Mouse (Mus musculus): ENCODE results near the gene Ak1.

Ak1 gene

GRCm38 (mm10) chr2:32621517-32621859 is at the start of gene Ak1:
TSS of gene Ak1 (plus strand) at chr2:32621758.
- no peak for DNase-seq (ENCODE audit: inconsistent age in 2 of 2, low spot score in 1 of 2)

- DNase-seq (ENCODE audit: inconsistent age in 2 of 2, low spot score in 1 of 2) = no peak
Measured at GRCm38 (mm10) chr2:32572196-32572595, 49.4 kb upstream of the Ak1 start.

- DNase-seq (ENCODE audit: inconsistent age in 2 of 2, low spot score in 1 of 2) = no peak
Measured at GRCm38 (mm10) chr2:32574497-32574896, 47.1 kb upstream of the Ak1 start, which contains the start of gene Pip5kl1. TSS of gene Pip5kl1 (plus strand) at chr2:32574797.

- DNase-seq (ENCODE audit: inconsistent age in 2 of 2, low spot score in 1 of 2) = peak; percentile 39 to 79
Measured at GRCm38 (mm10) chr2:32574901-32575585, 46.5 kb upstream of the Ak1 start.

- DNase-seq (ENCODE audit: inconsistent age in 2 of 2, low spot score in 1 of 2) = no peak
Measured at GRCm38 (mm10) chr2:32575586-32576160, 45.9 kb upstream of the Ak1 start, which contains the start of gene 9430097D07Rik. TSS of gene 9430097D07Rik (minus strand) at chr2:32575684.

- no peak for DNase-seq (ENCODE audit: inconsistent age in 2 of 2, low spot score in 1 of 2)
Measured at GRCm38 (mm10) chr2:32576532-32576931, 45.0 kb upstream of the Ak1 start.

GRCm38 (mm10) chr2:32578146-32579046 is 43.2 kb upstream of the Ak1 start:
- DNase-seq (ENCODE audit: inconsistent age in 2 of 2, low spot score in 1 of 2) = peak in 1 of 2 experiments; percentile 70

GRCm38 (mm10) chr2:32581450-32582095 is 40.0 kb upstream of the Ak1 start:
- peak; percentile 49 to 77 for DNase-seq (ENCODE audit: inconsistent age in 2 of 2, low spot score in 1 of 2)

GRCm38 (mm10) chr2:32582830-32583799 is 38.4 kb upstream of the Ak1 start:
- DNase-seq (ENCODE audit: inconsistent age in 2 of 2, low spot score in 1 of 2) = peak; percentile 82 to 94

- no peak for DNase-seq (ENCODE audit: inconsistent age in 2 of 2, low spot score in 1 of 2)
Measured at GRCm38 (mm10) chr2:32585149-32585714, 36.3 kb upstream of the Ak1 start.

- peak; percentile 93 to 96 for DNase-seq (ENCODE audit: inconsistent age in 2 of 2, low spot score in 1 of 2)
Measured at GRCm38 (mm10) chr2:32586871-32587351, 34.6 kb upstream of the Ak1 start, which contains the start of gene St6galnac4. TSS of gene St6galnac4 (plus strand) at chr2:32587095.

- no peak for DNase-seq (ENCODE audit: inconsistent age in 2 of 2, low spot score in 1 of 2)
Measured at GRCm38 (mm10) chr2:32587731-32588321, 33.7 kb upstream of the Ak1 start.

GRCm38 (mm10) chr2:32589213-32589795 is 32.3 kb upstream of the Ak1 start:
- DNase-seq (ENCODE audit: inconsistent age in 2 of 2, low spot score in 1 of 2) = peak; percentile 68 to 69

- DNase-seq (ENCODE audit: inconsistent age in 2 of 2, low spot score in 1 of 2) = no peak
Measured at GRCm38 (mm10) chr2:32590224-32590623, 31.3 kb upstream of the Ak1 start.

GRCm38 (mm10) chr2:32591249-32591648 is 30.3 kb upstream of the Ak1 start:
- DNase-seq (ENCODE audit: inconsistent age in 2 of 2, low spot score in 1 of 2) = no peak

- peak; percentile 46 to 71 for DNase-seq (ENCODE audit: inconsistent age in 2 of 2, low spot score in 1 of 2)
Measured at GRCm38 (mm10) chr2:32596725-32597124, 24.8 kb upstream of the Ak1 start.

- DNase-seq (ENCODE audit: inconsistent age in 2 of 2, low spot score in 1 of 2) = no peak
Measured at GRCm38 (mm10) chr2:32597248-32597647, 24.3 kb upstream of the Ak1 start.

- DNase-seq (ENCODE audit: inconsistent age in 2 of 2, low spot score in 1 of 2) = no peak
Measured at GRCm38 (mm10) chr2:32597699-32598098, 23.9 kb upstream of the Ak1 start.

GRCm38 (mm10) chr2:32598506-32598905 is 23.1 kb upstream of the Ak1 start:
- no peak for DNase-seq (ENCODE audit: inconsistent age in 2 of 2, low spot score in 1 of 2)
